Mouse (Mus musculus): ENCODE measurements around the gene Rrn3.

Rrn3 gene

GRCm38 (mm10) chr16:13830444-13830843, 49.9 kb downstream of the Rrn3 start:
- in situ Hi-C loops (cut with MboI; ENCODE audit: low pct_unique_long_range_greater_than_20kb in 1 of 2, low sequenced_read_pairs in 2 of 2, unreplicated experiment in 1 of 2): no loop called here

- in situ Hi-C loops (cut with MboI; ENCODE audit: low pct_unique_long_range_greater_than_20kb in 1 of 2, low sequenced_read_pairs in 2 of 2, unreplicated experiment in 1 of 2): no loop called here
These were observed 51.1 kb downstream of the Rrn3 start for GRCm38 (mm10) chr16:13831606-13832005.

- in situ Hi-C loops (cut with MboI; ENCODE audit: low pct_unique_long_range_greater_than_20kb in 1 of 2, low sequenced_read_pairs in 2 of 2, unreplicated experiment in 1 of 2): no loop called here
These were observed 53.9 kb downstream of the Rrn3 start for GRCm38 (mm10) chr16:13834382-13834781.

- in situ Hi-C loops (cut with MboI; ENCODE audit: low pct_unique_long_range_greater_than_20kb in 1 of 2, low sequenced_read_pairs in 2 of 2, unreplicated experiment in 1 of 2): no loop called here
These were observed 59.5 kb downstream of the Rrn3 start for GRCm38 (mm10) chr16:13840056-13840455.

- in situ Hi-C loops (cut with MboI; ENCODE audit: low pct_unique_long_range_greater_than_20kb in 1 of 2, low sequenced_read_pairs in 2 of 2, unreplicated experiment in 1 of 2): no loop called here
These were observed 60.4 kb downstream of the Rrn3 start for GRCm38 (mm10) chr16:13840956-13841355.

GRCm38 (mm10) chr16:13845031-13845430, 64.5 kb downstream of the Rrn3 start:
- in situ Hi-C loops (cut with MboI; ENCODE audit: low pct_unique_long_range_greater_than_20kb in 1 of 2, low sequenced_read_pairs in 2 of 2, unreplicated experiment in 1 of 2): no loop called here

- in situ Hi-C loops (cut with MboI; ENCODE audit: low pct_unique_long_range_greater_than_20kb in 1 of 2, low sequenced_read_pairs in 2 of 2, unreplicated experiment in 1 of 2): no loop called here
These were observed 66.2 kb downstream of the Rrn3 start for GRCm38 (mm10) chr16:13846675-13847074.

GRCm38 (mm10) chr16:13848310-13848709, 67.8 kb downstream of the Rrn3 start:
- in situ Hi-C loops (cut with MboI; ENCODE audit: low pct_unique_long_range_greater_than_20kb in 1 of 2, low sequenced_read_pairs in 2 of 2, unreplicated experiment in 1 of 2): no loop called here

GRCm38 (mm10) chr16:13851446-13851845, 70.9 kb downstream of the Rrn3 start:
- in situ Hi-C loops (cut with MboI; ENCODE audit: low pct_unique_long_range_greater_than_20kb in 1 of 2, low sequenced_read_pairs in 2 of 2, unreplicated experiment in 1 of 2): no loop called here

GRCm38 (mm10) chr16:13853886-13854285, 73.4 kb downstream of the Rrn3 start:
- in situ Hi-C loops (cut with MboI; ENCODE audit: low pct_unique_long_range_greater_than_20kb in 1 of 2, low sequenced_read_pairs in 2 of 2, unreplicated experiment in 1 of 2): no loop called here
